Mouse (Mus musculus) hindbrain, embryonic 15.5 days (tissue): ENCODE data around the gene Akr1b10. TPM values are rescaled to one million over a fixed set of nuclear protein-coding genes. Genes with fewer than 3 reads are reported as not detected.
"Not testable (repeated sequence)": the region's sequence is repeated elsewhere in the genome, so short reads cannot be mapped to it uniquely, and the experiment has no call there.

Source experiments
- ATAC-seq: fragments of 200-750 bp; cut with Nextera tagmentation; 2 replicates; pipeline ENCODE4 v1.8.0; 2017; ENCODE audit warnings: low read depth, moderate number of reproducible peaks, moderate TSS enrichment; ENCODE audit not compliant: low FRiP score
- H3K27ac ChIP-seq: fragments of 300-500 bp; sonication (generic); replicated peaks from 2 replicates; pipeline ENCODE4 v1.5.1; 2015; ENCODE audit warnings: mild to moderate bottlenecking, inconsistent platforms
- H3K27me3 ChIP-seq: fragments of 300-500 bp; sonication (generic); 2 replicates; pipeline ENCODE4 v1.6.1; 2015; ENCODE audit warnings: control low read depth, inconsistent platforms
- H3K36me3 ChIP-seq: fragments of 300-500 bp; sonication (generic); 2 replicates; pipeline ENCODE4 v1.6.1; 2015; ENCODE audit warnings: control low read depth, inconsistent platforms
- H3K4me1 ChIP-seq: fragments of 300-500 bp; sonication (generic); replicated peaks from 2 replicates; pipeline ENCODE4 v1.6.1; 2015; ENCODE audit warnings: control low read depth, inconsistent platforms
- H3K4me2 ChIP-seq: fragments of 300-500 bp; sonication (generic); 2 replicates; pipeline ENCODE4 v1.6.1; 2015; ENCODE audit warnings: moderate library complexity, mild to moderate bottlenecking, inconsistent platforms
- H3K4me3 ChIP-seq: fragments of 300-500 bp; sonication (generic); 2 replicates; pipeline ENCODE4 v1.5.1; 2015; ENCODE audit warnings: mild to moderate bottlenecking, inconsistent platforms
- H3K9ac ChIP-seq: fragments of 300-500 bp; sonication (generic); 2 replicates; pipeline ENCODE4 v1.6.1; 2015; ENCODE audit warnings: inconsistent platforms
- H3K9me3 ChIP-seq: fragments of 300-500 bp; sonication (generic); 2 replicates; pipeline ENCODE4 v1.6.1; 2016; ENCODE audit warnings: control low read depth, inconsistent platforms
- WGBS: fragments of 180-500 bp; shearing (Covaris S2); methylation state at CpG from one replicate; pipeline ENCODE4 v1.1.7; 2015; 5-methylcytosine and 5-hydroxymethylcytosine counted together
- polyA plus RNA-seq: library from polyadenylated mRNA; unstranded; fragments of >200 nt; fragmentation: Nextera tagmentation; extraction: Ambion mirVana; gene quantifications from 2 replicates; pipeline ENCODE4 v1.2.1, GENCODE M21; 2015

Akr1b10 gene
- polyA plus RNA-seq, result 13.5 and 14.3 TPM in 2 replicates

DNA sequence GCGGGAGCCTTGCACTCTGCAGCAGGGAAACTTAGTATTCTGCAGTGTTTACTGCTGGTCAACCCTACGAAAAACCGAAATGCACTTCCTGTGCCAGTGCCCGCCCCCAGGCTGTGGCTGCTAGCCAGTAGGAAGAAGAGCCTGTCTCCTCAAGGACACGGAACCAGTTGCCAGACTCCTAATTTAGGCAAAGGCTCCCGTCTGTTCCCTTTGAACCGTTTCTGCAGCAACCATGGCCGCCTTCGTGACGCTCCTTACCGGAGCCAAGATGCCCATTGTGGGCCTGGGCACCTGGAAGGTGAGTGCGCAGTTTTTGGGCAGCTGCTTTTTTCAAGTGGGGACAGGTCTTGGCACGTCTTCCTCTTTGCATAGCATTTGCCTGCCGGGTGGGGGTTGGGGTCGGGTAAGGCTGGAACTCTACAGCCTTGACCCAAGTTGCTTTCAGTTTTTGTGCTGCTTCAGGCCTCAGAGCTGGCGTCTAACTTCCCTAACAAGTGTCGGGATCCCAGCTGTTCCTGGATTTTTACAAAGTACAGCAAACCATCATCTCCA, at the start of gene Akr1b10:
Akr1b10 (plus strand) TSS at position 109 of the 552 bp plus-strand sequence.
- H3K9ac ChIP-seq, result 0 out of 2 replicates have a peak within 1 kb of the TSS, but pooled peaks have one; percentile 23
- no peaks in the 10 kb centered on the region for H3K36me3 ChIP-seq
- peaks cover 15% of the 10 kb centered on the region for H3K4me1 ChIP-seq
- H3K27me3 ChIP-seq, result no peaks in the 10 kb centered on the region
- H3K4me2 ChIP-seq, result peak within 1 kb of the TSS; percentile 61
- ATAC-seq, result peak; percentile 87
- no peaks in the 10 kb centered on the region for H3K9me3 ChIP-seq
- H3K4me3 ChIP-seq, result peak within 1 kb of the TSS; percentile 39
- 2% methylated on average over 17 of the region's 17 CpGs for WGBS
- H3K27ac ChIP-seq, result peak within 1 kb of the TSS; percentile 28

DNA sequence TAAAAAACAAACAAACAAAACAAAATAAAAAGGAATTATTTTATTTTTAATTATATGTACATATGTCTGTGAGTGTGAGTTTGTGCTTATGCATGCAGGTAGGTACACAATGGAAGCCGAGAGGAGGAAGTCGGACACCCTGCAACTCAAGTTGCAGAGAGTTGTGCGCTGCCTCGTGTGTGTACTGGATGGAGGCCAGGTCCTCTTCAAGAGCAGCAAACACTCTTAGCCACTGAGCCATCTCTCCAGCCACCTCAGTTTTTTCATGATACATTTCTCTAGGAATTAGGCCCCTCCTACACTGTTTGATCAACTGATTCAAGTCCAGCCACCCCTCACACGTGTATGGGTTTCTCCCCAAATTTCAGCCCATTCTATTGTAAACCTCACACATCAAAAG, 49.3 kb upstream of the Akr1b10 start:
- H3K36me3 ChIP-seq, result no peaks in the 10 kb centered on the region
- ATAC-seq, result no peak
- 90% methylated on average over 5 of the region's 5 CpGs for WGBS
- H3K9me3 ChIP-seq, result no peaks in the 10 kb centered on the region
- no peaks in the 10 kb centered on the region for H3K27me3 ChIP-seq
- H3K27ac ChIP-seq, result no peak overlapping the region
- H3K4me1 ChIP-seq, result no peaks in the 10 kb centered on the region
- no peak overlapping the region for H3K4me3 ChIP-seq
- no peak overlapping the region for H3K4me2 ChIP-seq
- H3K9ac ChIP-seq, result no peak overlapping the region

DNA sequence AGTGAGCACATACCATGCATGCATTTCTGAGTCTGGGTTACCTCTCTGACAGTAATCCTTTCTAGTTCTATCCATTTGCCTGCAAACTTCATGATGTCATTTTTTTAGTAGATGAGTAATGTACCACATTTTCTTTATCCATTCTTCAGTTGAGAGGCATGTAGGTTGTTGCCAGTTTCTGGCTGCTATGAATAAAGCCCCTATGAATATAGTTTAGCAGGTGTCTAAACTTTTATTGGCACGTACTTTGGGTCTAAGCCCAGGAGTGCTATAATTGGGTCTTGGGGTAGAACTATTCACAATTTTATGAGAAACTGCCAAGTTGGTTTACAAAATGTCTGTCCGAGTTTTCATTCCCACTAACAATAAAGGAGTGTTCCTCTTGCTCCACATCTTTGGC, 46.2 kb upstream of the Akr1b10 start:
- H3K9me3 ChIP-seq, result no peaks in the 10 kb centered on the region
- no peak overlapping the region for H3K4me3 ChIP-seq
- H3K4me2 ChIP-seq, result no peak overlapping the region
- no peak overlapping the region for H3K27ac ChIP-seq
- 85% methylated on average over 2 of the region's 2 CpGs for WGBS
- ATAC-seq, result no peak
- no peak overlapping the region for H3K9ac ChIP-seq
- H3K36me3 ChIP-seq, result no peaks in the 10 kb centered on the region
- no peaks in the 10 kb centered on the region for H3K4me1 ChIP-seq
- H3K27me3 ChIP-seq, result no peaks in the 10 kb centered on the region

DNA sequence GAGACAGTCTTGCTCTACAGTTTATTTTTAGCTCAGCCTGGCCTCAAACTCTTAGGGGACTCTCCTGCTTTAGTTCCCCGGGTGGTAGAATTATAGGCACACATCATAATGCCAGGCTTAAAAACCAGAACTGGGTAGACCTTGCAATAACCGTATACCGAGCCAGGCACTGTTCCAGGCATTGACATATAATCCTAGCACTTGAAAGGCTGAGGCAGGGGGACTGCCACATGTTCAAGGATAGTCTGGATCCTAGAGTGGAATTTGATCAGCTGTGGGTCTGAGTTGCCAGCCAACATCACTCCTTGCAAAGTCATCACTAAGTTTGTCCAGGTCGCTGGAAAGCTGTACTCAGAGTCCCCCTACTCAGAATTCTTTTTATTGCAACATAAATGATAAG, 42.0 kb upstream of the Akr1b10 start:
- no peaks in the 10 kb centered on the region for H3K36me3 ChIP-seq
- 0 out of 2 replicates have a peak, but pooled peaks cover 4% of the 10 kb centered on the region for H3K4me1 ChIP-seq
- H3K27me3 ChIP-seq, result no peaks in the 10 kb centered on the region
- ATAC-seq, result no peak
- no peak overlapping the region for H3K9ac ChIP-seq
- no peak overlapping the region for H3K4me3 ChIP-seq
- H3K4me2 ChIP-seq, result no peak overlapping the region
- 93% methylated on average over 4 of the region's 4 CpGs for WGBS
- no peak overlapping the region for H3K27ac ChIP-seq
- no peaks in the 10 kb centered on the region for H3K9me3 ChIP-seq

DNA sequence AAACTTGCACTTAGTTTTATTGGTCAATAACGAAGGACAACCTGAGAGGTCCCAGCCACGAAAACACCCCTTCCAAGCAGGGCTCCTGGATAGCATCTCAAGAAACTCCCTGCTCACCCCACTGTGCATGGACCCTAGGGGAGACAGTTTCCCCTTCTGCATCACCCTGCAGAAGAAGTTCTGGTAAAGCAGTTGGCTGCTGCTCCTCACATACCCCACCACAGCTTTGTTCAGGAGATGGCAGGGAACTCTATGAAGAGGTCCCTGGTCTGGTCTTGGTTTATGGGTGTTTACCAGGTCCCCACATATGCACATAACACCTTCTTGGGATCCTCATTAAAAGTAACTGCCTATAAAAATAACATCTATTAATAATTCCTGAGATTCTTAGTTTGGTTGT, 41.5 kb upstream of the Akr1b10 start:
- H3K27me3 ChIP-seq, result no peaks in the 10 kb centered on the region
- H3K9me3 ChIP-seq, result no peaks in the 10 kb centered on the region
- H3K4me2 ChIP-seq, result no peak overlapping the region
- H3K36me3 ChIP-seq, result no peaks in the 10 kb centered on the region
- H3K4me3 ChIP-seq, result no peak overlapping the region
- H3K27ac ChIP-seq, result no peak overlapping the region
- H3K9ac ChIP-seq, result no peak overlapping the region
- 0 out of 2 replicates have a peak, but pooled peaks cover 4% of the 10 kb centered on the region for H3K4me1 ChIP-seq
- no peak for ATAC-seq
- 93% methylated on average over 2 of the region's 2 CpGs for WGBS

DNA sequence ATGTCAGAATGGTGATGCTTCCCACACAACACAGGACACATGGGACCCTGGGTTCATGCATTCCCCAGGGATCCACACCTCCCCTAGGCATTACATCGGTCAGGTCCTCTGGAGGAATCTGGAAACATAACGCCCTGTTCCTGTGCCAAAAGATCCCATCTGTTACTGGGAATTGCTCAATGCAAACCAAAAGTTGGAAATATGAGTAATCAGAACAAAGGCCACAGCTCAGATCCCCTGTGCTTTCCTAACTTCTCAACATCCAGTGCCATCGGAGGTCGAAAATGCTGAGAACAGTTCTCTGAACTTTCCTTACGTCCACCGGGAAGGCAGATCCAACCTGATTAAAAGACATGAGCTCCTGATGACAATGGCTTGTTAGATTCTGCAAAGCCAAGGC, 40.6 kb upstream of the Akr1b10 start:
- Histone ChIP-seq H3K27me3 (no peaks in the 10 kb centered on the region), H3K9me3 (no peaks in the 10 kb centered on the region), H3K36me3 (no peaks in the 10 kb centered on the region), H3K27ac (no peak overlapping the region), H3K4me1 (0 out of 2 replicates have a peak, but pooled peaks cover 4% of the 10 kb centered on the region), H3K9ac (no peak overlapping the region), H3K4me2 (no peak overlapping the region), H3K4me3 (no peak overlapping the region)
- no peak for ATAC-seq
- 73% methylated on average over 6 of the region's 6 CpGs for WGBS

DNA sequence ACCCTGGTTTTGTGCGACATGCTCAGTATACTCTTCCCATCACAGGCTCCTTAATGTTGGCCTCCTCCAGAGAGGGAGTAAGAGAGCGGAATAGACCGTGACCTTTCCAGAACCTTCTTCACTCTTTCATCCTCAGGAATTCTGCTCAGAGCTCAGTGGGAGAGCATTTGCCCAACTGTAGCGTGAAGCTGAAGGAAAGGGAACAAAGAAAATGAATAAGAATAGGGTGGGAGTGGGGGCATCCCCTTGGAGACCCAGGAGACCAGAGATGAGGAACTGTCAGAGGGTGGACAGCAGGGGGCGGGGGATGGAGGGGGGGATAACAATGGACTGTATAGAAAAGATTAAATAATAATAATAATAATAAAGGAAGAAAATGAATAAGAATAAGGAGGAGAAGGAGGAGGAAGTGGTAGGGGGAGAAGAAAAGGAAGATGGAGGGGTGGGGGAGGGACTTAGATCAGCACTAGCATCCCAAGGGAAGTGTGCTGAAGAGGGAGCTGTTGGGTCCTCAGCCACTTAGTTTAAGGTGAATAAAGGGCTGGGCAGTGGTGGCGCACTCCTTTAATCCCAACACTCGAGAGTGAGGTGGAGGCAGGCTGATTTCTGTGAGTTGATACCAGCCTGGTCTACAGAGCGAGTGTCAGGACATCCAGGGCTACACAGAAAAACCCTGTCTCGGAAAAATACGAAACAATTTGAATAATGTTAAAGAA, 39.7 kb upstream of the Akr1b10 start:
- 0 out of 2 replicates have a peak overlapping the region, but pooled peaks have one; percentile 1 for H3K4me2 ChIP-seq
- WGBS, result 30% methylated on average over 10 of the region's 10 CpGs
- no peaks in the 10 kb centered on the region for H3K9me3 ChIP-seq
- no peak overlapping the region for H3K27ac ChIP-seq
- H3K27me3 ChIP-seq, result no peaks in the 10 kb centered on the region
- 0 out of 2 replicates have a peak, but pooled peaks cover 4% of the 10 kb centered on the region for H3K4me1 ChIP-seq
- H3K36me3 ChIP-seq, result no peaks in the 10 kb centered on the region
- H3K9ac ChIP-seq, result no peak overlapping the region
- no peak for ATAC-seq
- no peak overlapping the region for H3K4me3 ChIP-seq

DNA sequence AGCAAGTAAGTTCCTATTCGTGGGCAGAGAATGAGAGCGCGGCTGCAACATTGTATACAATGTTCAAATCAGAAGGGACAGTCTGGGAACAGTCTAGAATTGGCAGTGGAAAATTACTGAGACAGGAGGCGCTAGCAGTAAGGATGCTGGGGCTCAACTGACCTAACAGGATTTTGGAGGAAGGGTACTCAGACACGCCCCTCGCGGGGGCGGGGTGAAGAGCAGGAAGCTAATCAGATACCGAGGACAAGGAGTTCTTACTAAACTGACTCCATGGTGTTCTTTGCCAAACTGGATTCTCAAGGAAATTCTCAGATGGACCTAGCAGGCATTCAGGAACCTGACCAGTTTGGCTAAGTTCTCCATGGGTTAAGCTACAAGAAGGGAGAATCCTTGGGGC, 39.1 kb upstream of the Akr1b10 start:
- H3K9ac ChIP-seq, result no peak overlapping the region
- H3K9me3 ChIP-seq, result no peaks in the 10 kb centered on the region
- H3K4me3 ChIP-seq, result no peak overlapping the region
- no peak for ATAC-seq
- 0 out of 2 replicates have a peak, but pooled peaks cover 4% of the 10 kb centered on the region for H3K4me1 ChIP-seq
- no peaks in the 10 kb centered on the region for H3K36me3 ChIP-seq
- no peaks in the 10 kb centered on the region for H3K27me3 ChIP-seq
- 20% methylated on average over 9 of the region's 9 CpGs for WGBS
- H3K27ac ChIP-seq, result no peak overlapping the region
- 0 out of 2 replicates have a peak overlapping the region, but pooled peaks have one; percentile 1 for H3K4me2 ChIP-seq

DNA sequence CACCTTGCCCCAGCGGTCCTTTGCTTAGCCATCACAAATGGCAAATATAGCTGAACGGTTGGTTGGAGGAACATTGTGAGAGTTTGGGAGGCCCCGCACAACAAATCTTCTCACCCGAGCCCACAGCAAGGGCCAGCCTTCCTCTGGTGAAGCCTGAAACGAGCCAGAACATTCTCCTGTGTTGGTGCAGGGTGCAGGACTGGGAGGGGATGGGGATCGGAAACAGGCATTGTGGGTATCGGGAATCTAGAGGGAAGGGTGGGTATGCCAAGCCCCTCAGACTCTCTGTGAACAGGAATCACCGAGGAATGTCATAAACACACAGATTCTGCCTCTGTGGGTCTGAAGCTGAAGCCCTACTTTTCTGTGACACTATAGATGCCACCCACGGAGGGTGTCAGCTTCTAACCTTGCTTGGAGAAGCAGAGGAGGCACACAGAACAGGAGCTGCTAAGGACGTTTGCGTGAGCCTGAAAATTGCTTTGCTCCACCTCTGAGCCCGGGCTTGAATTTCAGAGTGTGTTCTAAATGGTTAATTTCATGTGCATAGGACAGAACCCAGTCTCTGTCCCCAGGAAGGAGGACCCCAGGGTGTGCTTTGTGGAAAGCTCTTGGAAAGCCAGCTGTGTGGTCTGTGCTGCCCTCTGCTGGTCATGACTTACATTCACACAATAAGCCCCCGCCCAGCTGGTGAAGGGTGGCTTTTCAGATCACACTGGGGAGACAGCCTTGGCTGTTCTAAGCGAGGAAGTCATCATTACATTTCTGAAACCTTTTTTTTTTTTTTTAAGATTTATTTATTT, 37.7 kb upstream of the Akr1b10 start:
- WGBS, result 44% methylated on average over 14 of the region's 14 CpGs
- no peaks in the 10 kb centered on the region for H3K27me3 ChIP-seq
- ATAC-seq, result peak; percentile 61
- no peak overlapping the region for H3K9ac ChIP-seq
- H3K4me1 ChIP-seq, result 0 out of 2 replicates have a peak, but pooled peaks cover 4% of the 10 kb centered on the region
- no peaks in the 10 kb centered on the region for H3K9me3 ChIP-seq
- no peak overlapping the region for H3K4me3 ChIP-seq
- no peaks in the 10 kb centered on the region for H3K36me3 ChIP-seq
- no peak overlapping the region for H3K27ac ChIP-seq
- peak overlapping the region; percentile 34 for H3K4me2 ChIP-seq

DNA sequence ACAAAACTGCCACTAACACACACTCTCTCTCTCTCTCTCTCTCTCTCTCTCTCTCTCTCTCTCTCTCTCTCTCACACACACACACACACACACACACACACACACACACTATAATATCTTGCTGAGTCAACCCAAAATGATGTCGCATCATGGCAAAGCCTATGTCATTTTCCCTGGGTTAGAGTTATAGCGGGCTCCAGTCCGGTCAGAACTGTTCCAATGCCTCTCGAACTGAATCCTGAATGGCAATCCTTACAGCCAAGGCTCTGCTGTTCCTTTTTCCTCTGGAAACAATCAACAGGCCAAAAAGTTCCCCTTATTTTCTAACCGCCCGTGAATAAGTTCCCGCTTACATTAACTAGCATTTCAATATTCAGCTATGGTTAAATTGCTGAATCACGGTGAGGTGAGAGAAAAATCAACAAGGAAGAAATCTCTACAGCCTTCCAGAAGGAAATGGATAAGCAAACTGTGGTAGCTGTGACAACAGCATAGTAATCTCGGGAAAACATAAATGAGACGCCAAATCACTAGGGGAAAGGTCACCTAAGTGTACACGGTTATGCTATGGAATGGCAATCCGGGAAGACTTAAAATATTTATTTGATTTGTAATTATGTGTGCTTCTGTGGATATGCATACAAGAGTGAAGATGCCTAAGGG, 33.9 kb upstream of the Akr1b10 start:
- no peaks in the 10 kb centered on the region for H3K36me3 ChIP-seq
- H3K4me1 ChIP-seq, result peaks cover 7% of the 10 kb centered on the region; the same call in 1 of the 2 replicates
- no peak overlapping the region for H3K4me2 ChIP-seq
- no peaks in the 10 kb centered on the region for H3K27me3 ChIP-seq
- no peaks in the 10 kb centered on the region for H3K9me3 ChIP-seq
- H3K9ac ChIP-seq, result no peak overlapping the region
- ATAC-seq, result no peak
- no peak overlapping the region for H3K4me3 ChIP-seq
- 86% methylated on average over 12 of the region's 12 CpGs for WGBS
- no peak overlapping the region for H3K27ac ChIP-seq

DNA sequence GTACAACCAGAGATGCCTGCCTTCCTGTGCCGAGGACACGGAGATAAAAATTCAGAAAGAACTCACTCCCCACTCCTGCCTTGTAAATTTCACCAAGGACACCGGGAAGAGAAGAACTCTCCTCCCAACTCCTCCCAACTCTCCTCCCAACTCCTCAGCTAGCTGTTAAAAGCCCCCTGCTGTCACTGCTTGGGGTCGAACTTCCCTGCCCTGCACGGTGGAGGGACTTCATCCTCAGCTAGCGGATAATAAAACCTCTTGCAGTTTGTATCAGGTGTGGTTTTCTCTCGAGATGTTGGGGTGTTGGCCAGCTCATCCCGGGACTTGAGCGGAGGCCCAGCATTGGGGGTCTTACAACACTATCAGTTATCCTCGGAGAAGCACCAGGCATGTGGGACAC, 32.5 kb upstream of the Akr1b10 start:
- ATAC-seq, H3K9ac ChIP-seq, H3K36me3 ChIP-seq: not testable (repeated sequence)

More for the DNA sequence above, 32.5 kb upstream of the Akr1b10 start:
- not testable (repeated sequence) for H3K4me3 ChIP-seq, H3K27ac ChIP-seq, H3K4me2 ChIP-seq, H3K4me1 ChIP-seq, H3K9me3 ChIP-seq, H3K27me3 ChIP-seq
- 45% methylated on average over 10 of the region's 10 CpGs for WGBS
